Mouse (Mus musculus): ENCODE data around the gene Olfr740.

Gene Olfr740

DNA sequence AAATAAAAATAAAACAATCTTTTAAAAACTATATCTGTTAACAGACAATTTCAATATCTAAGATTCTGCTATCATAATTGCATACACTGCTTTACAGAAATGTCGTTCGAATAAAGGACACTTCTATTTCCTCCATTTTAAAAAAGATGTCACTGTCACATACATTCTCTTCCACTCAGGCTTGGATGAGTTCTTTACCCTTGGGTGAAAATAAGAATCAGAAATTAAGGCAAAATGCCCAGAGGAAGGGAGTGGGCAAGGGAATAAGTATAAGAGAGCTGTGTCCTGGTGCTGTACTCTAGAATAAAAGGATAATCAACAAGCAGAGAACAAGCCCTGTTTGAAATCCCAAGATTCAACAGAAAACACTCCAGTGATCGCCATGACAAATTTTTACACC is at the start of gene Olfr740:
Gene Olfr740 (plus strand): TSS at position 301 of the 400 bp plus-strand sequence.
- no peak for DNase-seq (ENCODE audit: low read depth, low spot score)

GRCm38 (mm10) chr14:50407268-50407667 is 38.1 kb upstream of the Olfr740 start, which contains the start of gene Olfr738:
Gene Olfr738, plus strand, starts transcription at chr14:50407568.
- DNase-seq (ENCODE audit: low read depth, low spot score), result no peak

DNA sequence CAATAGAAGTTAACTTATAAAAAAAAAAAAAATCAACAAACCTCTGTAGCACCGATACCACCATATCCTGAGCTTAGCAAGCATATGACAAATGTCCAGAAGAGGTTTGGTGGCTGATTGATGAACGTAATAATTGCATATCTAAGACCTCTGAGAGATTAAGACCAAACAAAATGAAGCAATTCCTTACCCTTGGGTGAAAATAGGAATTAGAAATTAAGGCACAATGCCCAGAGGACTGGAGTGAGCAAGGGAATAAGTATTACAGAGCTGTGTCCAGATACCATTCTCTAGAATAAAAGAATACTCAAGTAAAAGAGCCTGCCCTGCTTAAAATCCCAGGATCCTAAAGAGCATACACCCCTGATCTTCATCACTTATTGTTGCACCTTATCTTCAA is 27.0 kb upstream of the Olfr740 start, which contains the start of gene Olfr739:
Gene Olfr739 (plus strand): TSS at position 301 of the 400 bp plus-strand sequence.
- DNase-seq (ENCODE audit: low read depth, low spot score), result no peak

- DNase-seq (ENCODE audit: low read depth, low spot score), result no peak
Observed at GRCm38 (mm10) chr14:50472438-50472837, 27.1 kb downstream of the Olfr740 start, which contains the start of gene Olfr741. Gene Olfr741, plus strand, starts transcription at chr14:50472738.

- no peak for DNase-seq (ENCODE audit: low read depth, low spot score)
Observed at GRCm38 (mm10) chr14:50478406-50478805, 33.1 kb downstream of the Olfr740 start.

DNA sequence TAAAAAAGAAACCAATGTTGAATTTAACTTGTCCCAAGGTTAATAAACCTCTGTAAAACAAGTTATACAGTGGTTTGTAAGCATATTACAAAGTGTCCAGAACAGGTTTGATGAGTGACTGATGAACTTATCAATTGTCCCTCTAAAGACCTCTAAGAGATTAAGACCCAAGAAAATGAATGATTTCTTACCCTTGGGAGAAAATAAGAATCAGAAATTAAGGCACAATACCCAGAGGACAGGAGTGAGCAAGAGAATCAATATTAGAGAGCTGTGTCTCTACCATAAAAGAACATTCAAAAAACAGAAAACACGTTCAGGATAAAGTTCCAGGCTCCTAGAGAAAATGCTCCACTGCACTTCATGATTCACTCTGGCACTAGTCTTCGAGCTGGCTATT is 58.0 kb downstream of the Olfr740 start, which contains the start of gene Olfr742:
Gene Olfr742 (plus strand): TSS at position 301 of the 400 bp plus-strand sequence.
- DNase-seq (ENCODE audit: low read depth, low spot score), result no peak

All from A20 (cell line).